Mouse (Mus musculus) mesoderm, embryonic 11.5 days (tissue): ENCODE data around the gene Emid1.
"Not testable (repeated sequence)": the region's sequence is repeated elsewhere in the genome, so short reads cannot be mapped to it uniquely, and the experiment has no call there.

Experiments
- DNase-seq: peaks from one replicate; pipeline ENCODE4 v3.0.0-alpha.2; 2012; ENCODE audit warnings: low read depth, low spot score

Emid1 gene

DNA sequence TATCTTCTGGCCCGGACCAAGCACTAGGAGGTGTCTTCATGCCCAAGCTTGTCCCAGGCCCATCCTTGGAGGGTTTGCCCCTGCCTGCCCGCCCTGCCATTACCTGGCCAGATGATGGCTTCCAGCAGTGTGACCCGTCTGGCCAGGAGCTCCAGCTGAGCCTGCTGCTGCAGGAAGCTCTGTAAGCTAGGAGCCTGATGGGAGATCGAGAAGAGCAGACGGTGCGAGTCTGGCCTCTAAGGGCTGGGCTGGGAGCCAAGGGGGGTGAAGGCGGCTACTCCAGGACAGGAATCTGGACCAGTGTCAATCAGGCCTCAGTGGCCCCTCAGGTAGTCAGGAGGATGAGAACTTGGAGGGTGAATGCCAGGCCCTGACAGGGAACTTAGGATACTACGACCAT lies 42.6 kb downstream of the Emid1 start:
- no peak for DNase-seq

DNA sequence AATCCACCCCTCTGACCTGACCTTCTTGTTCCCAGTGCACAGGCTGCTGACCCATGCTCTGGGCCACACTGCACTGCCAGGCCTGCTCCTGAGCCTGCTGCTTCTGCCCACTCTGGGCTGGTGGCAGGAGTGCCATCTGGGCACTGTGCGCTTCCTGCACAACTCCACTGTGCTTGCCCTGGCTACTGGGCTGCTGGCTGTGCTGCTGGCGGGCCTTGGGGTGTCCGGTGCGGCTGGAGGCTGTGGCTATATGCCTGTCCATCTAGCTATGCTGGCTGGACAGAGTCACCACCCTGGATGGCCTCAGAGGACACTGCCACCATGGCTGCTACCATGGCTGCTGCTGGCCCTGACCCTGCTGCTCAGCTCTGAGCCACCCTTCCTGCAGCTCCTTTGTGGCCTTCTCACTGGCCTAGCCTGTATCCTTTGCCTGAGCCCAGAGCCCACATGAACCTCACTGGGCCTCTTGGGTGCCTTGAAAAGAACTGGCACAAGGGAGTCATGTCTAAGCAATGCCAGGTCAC lies 48.0 kb downstream of the Emid1 start:
- no peak for DNase-seq

DNA sequence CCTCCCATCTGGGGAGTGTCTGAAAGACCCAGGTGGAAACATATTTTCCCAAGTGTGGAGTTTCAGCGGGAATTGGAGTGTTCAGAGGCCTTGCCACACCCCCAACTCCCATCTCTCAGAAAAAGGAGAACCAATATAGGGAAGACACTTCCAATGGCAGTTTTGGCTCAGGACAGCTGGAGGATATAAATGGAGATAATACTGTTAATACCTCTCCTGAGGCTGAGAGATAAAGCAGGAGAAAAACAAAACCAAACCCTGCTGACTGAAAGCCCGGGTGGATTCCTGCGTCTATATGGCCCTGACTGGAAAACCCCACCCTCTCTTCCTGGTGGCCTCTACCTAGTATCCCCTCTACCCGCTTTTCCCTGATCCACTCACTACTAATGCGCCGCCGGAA lies 49.7 kb downstream of the Emid1 start:
- no peak for DNase-seq

DNA sequence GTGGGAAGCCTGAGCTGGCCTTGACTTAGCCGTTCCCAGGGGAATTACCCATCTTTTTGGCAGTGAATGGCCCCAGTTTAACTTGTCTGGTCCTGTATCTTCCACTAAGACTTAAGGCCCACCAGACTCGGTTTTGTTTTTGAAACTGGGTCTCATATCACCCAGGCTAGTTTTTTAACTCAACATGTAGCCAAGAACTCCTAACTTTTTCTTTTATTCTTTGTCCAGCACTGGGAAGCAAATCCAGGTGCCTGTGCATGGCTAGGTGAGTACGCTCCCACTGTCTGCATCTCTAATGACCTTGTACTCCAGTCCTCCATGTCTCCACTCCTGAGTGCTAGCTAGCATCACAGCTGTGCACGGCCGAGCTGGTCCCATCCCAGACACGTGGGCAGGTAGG lies 50.4 kb downstream of the Emid1 start:
- DNase-seq, result no peak

DNA sequence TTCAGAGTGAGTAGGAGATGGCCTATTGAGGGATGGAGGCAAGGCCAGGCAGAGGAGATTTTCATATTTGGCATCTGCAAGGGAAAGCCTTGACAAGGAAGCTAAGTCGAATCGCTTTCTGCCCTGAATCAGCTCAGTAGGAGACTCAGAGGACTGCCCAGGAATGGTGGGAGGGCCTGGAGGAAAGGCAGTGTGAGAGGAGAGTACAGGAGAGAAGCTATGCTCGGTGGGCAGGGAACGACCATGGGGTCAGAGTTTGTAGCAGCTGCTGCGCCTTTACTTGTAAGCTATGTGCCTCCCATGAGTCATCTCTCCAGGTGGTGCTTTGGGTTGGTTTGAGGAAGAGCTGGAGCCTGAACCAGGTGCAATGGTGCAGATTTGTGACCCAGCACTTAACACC lies 51.3 kb downstream of the Emid1 start:
- DNase-seq, result no peak

DNA sequence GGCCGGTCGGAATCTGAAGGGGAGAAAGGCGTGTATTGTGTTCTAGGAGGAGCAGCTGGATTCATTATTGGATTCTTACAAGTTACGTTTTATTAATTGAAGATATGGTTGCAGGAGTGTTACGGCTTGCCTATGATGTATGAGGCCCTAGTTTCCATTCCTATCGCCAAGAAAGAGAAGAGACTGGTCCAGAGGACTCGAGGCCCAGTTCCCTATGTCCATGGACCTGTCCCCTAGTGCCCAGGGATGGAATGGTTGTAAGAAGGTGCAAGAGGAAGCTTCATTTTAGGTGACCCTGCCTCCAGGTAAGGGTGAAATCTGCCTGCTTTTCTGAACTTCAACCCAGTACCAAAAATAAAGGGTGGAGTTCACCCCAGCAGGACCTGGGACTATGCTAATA lies 51.8 kb downstream of the Emid1 start:
- DNase-seq, result peak; percentile 12

DNA sequence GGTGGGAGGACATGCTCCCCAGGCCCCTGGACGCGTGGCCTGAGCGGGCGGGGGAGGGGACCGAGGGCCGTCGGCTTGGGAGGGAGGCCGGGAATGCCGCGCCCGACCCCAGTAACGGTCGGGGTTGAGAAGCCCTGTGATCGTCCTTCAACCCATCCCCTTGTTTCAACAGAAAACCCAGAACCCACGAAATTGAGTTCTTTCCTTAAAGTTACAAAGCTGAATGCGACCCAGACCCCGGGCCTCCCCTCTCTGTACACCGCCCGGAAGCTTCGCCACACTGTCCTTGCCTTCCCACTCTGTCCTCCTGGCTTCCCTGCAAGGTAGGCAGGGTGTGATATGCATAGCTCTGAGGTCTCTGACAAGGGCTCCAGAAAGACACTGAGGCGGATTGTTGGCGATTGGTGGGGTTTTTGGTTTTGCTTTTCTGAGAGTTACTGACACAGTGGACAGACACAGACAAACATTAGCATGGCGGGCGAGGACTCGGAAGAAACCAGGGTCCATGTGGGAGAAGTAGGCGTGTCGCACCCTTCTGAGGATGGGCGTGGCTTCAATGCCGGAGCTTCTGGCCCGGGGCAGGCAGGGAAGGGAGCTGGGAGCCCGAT lies 52.4 kb downstream of the Emid1 start:
- peak; percentile 88 for DNase-seq

DNA sequence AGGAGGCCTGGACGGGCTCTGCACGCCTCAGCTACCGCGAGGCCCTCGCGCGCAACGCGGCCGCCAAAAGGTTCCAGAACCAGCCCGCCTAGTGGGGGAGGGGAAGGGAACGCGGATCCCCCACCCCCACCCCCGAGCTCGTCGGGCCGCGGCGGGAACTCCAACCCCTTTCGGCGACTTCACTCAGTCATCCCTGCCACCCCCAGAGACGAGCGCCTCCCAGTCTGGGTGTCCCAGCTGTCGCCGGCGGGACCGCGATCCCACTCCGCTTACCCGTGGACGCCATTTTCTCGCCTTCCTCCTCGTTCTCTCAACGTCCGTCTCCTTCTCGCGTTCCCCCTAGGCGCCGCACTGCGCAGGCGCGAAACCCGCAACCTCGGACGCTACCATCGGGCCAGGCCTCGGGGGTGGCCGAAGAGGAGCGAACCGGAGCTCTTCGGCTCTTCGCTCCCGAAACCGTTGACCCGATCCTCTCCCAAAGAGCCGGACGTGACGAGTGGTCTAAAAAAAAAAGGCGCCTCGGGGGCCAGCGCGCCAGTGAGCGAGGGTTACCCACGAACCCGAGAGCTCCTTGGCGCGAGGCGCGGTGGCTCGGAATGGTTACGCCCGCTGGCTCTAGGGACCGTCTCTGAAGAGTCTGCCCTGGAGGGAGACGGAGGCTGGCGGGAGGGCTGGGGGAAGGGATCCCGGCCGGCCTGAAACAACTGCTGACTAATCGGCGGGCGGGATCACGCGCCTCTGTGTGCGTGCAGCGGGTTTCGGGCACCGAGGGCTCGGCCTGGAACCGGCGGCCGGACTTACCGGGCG lies 53.1 kb downstream of the Emid1 start, which contains the start of the genes Rhbdd3 and Ewsr1:
Gene Rhbdd3, plus strand, starts transcription at position 191 of the 807 bp plus-strand sequence.
Gene Ewsr1, minus strand, starts transcription at position 531 of the 807 bp plus-strand sequence.
- peak; percentile 98 for DNase-seq

DNA sequence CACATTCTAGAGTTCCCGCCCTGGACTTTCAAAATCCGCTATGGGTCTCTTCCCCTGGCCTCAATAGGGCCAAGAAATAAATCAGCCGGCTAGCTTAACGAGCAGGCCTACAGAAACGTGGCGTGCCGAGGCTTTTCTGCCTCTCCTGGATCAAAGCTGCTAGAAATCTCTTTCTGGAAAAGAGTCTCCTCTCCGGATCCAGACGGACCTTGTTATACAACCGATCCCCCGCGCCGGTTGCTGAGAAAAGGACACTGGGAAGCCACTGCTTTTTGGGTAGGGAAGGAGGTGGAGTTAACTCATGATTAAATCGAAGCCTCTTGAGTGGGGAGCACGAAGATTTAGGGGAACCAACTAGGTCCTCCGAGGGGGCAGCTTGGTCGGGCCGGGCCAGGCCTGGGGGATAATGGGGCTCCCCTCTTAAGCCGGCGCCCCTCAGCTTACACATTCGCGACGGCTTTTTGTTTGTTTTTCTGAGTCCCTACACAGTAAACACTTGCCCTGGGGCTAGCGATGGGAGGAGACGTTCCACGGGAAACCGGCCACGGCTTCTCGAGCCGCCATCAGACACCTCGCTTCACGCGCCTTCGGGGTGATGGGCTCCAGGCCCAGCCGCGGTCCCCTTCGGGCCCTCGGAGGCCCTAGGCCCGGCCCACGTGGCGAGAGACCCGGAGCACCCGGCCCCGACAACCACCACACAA lies 53.9 kb downstream of the Emid1 start:
- DNase-seq, result peak; percentile 36

DNA sequence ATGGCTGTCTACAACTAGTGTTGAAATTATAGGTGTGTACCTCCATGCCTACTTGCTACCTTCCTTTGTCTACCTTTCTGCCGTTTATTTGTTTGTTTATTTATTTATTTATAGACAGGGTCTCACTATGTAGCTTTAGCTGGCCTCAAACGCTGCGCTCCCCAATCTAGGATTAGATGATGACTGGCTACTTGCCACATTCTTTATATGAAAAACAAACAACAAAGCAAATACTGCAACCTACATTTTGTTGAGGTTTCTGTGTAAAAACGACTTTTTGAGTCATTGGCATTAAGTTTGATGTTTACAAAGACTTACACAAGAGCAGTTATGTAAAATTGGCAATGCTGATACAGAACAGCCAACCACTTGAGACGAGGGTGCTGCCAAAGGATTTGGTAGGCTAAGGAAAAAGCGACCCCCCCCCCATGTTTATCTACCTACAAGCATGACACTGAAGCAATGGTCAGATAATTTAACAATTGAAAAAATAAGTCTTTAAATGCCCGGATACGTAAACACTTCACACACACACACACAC lies 55.5 kb downstream of the Emid1 start:
- no peak for DNase-seq

DNA sequence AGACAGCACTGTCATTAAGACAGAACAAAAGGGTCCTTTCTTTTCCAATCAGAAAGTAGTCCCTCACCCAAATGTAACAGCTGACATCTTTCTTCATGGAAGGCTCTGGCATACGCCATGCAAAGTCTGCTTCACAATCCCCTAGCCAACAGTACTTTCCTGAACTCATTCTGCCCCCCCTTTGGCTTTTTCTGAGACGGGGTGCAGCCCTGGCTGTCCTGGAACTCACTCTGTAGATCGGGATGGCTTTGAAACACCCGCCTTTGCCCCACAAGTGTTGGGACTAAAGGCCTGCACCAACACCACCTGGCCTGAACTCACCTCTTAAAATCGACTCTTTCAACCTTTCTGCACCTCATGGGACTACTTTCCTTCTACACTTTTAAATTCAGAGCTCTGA lies 56.2 kb downstream of the Emid1 start:
- DNase-seq, result no peak

DNA sequence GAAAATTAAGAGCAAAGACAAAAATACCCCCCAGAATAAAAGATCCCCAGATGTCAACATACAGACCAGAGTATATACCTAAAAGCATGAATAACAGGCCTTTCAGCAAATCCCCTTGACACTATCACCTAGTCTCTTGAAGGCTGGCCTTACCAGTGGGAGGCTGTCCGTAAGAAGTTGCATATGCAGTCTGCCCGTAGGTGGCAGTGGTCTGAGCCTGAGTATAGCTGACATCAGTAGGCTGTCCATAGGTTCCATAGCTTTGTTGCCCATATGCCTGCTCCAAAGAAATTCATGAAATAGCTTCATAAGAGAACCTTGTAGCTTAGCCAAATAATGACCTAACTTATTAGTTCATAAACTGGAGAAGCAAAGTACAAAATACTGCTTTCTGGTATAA lies 60.4 kb downstream of the Emid1 start:
- no peak for DNase-seq

DNA sequence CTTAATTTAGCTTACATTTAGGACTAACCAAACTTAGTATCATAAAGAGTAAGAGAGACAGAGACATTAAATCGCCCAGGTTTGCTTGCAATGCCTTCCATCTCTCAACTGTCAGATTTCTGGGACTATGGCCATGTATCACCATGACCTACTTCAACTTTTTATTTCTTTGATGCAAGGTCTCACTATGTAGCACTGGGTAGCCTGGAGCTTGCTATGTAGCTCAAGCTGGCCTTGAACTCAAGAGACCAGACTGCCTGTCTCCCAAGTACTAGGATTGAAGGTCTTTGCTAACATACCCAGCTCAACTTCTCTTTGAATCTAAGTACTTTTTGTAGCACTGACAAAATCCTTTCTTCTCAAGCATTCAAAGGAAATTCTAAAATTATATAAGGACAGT lies 62.9 kb downstream of the Emid1 start:
- no peak for DNase-seq

DNA sequence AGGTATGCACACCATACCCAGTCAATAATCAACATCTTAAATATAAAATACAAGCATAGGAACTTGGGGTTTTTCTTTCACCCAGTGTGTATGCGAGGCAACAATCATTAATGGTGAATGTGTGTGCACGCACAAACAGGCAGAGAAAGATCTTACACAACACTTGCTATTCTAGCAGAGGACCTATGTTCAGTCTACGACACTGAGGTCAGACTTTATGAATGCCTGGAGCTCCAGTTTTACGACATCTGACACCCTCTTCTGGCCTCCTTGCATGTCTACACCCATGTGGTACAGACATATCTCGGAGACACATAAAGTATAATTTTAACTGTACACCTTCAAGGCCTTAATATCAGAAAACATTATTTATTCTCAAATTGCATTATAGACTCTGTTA lies 75.2 kb downstream of the Emid1 start:
- DNase-seq, result not testable (repeated sequence)

DNA sequence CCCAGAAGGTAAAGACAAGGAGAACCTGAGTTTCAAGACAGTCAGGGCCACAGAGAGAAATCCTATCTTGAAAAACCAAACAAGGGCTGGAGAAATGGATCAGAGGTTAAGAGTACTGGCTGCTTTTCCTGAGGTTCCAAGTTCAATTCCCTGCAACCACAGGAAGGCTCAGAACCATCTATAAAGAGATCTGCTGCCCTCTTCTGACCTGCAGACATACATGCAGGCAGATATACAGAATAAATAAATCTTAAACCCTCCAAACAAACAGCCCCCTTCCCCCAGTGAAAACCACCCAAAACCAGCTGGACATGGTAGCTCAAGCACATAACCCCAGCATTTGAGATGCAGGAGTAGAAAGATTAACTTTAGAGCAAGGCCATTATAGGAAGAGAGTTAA lies 76.3 kb downstream of the Emid1 start:
- no peak for DNase-seq

DNA sequence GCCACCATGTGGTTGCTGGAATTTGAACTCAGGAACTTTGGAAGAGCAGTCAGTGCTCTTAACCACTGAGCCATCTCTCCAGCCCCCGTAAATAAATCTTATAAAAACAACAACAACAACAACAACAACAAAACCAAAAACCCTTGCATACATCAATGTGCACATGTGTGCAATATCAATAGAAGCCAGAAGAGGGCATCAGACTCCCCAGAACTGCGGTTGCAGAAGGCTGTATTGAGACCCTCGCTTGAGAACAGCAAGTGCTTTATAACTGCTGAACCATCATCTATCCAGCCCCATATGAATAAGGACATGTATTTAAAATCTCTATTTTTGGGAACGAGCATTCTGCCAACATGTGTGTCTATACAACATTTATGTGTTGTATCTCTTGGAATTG lies 77.2 kb downstream of the Emid1 start:
- DNase-seq, result no peak

DNA sequence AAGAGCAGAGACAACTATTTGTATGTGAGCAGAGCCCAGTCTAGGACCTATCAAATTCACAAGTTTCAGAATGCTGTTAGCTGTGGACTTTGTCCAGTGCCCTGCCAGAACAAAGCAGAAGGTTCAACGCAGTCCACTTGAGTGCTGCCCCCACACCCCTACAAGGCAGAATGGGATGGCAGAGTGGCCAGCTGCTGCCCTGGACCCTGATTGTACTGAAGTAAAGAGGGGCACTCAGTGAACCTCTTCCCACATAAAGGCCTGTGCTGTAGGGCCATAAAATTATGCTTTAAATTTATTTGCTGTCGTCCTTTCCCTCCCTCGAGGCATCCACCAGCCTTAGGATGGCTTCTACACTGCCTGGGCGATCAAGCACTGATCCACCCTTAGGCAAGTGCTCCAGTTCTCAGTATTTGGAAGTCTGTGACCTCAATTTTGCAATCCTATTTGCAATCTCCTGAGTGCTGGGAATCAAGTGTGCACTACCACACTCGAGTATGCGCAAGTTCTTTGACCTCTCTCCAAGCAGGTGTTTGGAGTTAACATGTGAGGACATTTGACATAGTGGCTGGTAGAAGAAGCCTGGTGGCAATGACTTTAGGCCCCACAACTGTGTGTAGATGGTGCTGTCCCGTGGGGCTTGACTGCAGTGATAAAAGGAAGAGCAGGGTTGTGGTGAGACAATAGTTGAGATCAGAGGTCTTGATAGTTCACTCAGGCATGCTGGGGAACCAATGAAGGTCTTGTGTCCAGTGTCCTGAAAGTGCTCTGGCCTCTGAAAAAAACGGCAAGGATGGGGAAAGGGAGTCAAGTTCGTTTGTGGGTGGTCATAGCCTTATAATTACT lies 83.7 kb downstream of the Emid1 start:
- no peak for DNase-seq

DNA sequence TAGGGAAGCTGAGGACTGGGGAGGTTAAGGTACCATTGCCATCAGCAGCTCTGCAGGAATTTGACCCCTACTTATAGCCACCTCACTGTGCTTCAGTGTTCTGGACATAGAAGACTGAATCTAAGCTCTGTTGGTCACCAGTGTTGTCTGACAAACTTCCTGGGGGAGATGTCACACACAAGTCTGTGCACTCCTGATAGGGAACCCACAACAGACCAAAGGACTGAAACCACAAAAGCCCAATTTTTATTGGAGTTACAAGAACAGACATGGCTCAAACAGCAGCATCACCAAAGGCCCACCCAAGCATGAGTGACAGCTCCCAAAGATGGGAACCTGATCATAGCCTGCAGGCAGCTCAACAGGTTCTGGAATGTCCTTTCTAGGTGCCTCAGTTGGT lies 85.0 kb downstream of the Emid1 start:
- no peak for DNase-seq

DNA sequence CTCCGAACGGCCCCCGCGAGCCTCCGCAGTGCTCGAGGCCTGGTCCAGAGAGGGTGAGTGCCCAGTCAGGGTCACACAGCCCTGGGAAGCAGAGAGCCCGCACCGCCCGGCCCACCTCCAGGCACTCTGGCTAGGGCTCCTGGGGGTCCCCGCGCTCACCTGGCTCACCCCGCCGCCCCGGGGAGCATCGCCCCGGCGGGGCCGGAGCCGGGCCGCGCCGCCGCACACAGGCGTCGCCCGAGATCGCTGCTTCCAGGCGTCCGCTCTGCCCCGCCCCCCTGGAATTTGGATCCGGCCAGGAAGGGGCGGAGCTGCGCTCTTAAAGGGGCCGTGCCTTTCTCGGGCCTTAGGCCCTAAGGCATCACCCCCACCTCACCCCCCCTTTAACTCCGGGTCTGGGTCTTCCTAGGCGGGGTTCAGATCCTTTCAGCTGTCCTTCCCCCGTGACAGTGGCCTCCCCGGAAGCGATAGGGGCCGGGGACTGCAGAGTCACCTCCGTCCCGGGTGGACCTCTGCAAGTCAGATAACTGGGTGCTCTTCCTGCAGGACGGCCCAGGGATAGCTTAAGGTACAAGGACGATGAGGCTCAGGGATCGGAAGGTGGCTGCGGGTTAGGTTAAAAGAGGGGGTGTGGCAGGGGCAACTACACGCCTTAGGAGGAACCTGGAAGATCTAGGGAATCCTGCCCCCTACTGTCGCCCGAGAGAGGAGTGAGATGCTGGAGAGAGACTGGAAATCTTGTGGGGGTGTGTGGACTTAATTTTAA lies 86.8 kb downstream of the Emid1 start, which contains the start of gene Gas2l1:
Gene Gas2l1, minus strand, starts transcription at position 272 of the 766 bp plus-strand sequence.
- DNase-seq, result peak; percentile 91
